ENCODE assay signal across 10 mouse cellular contexts in genomic region chr1:180943896-180944295, GRCm38 (mm10). TPM values are rescaled to one million over a fixed set of nuclear protein-coding genes. Genes with fewer than 3 reads are reported as not detected.
DNase-seq lines count a peak whose midpoint lies in the region; ATAC-seq lines count a peak whose summit lies in the region.
"Had no signal": no experiment of that assay in that cellular context is flagged by ENCODE, and none has a peak within 500 bp of the region (broad histone marks: within the 10 kb centered on the region; RNA-seq: fewer than 3 reads in every experiment).

No protein-coding gene starts in this region.

- intact Hi-C loops in left cerebral cortex, postnatal 25 days (cut with DNase I): no loop called here

- WGBS in liver, embryonic 12.5 days (ENCODE audit: insufficient replicate concordance): 43% methylated on average over 1 of the region's 1 CpGs
- WGBS in stomach, embryonic 16.5 days: 52% methylated on average over 1 of the region's 1 CpGs

- peaks cover 17% of the 10 kb centered on the region for H3K36me3 ChIP-seq in liver, embryonic 12.5 days
- H3K36me3 ChIP-seq in stomach, embryonic 16.5 days (ENCODE audit: control insufficient read depth, insufficient read depth, low read length): no peaks in the 10 kb centered on the region; the same call in none of the 2 replicates

- H3K27ac ChIP-seq in liver, embryonic 12.5 days: peak overlapping the region; percentile 87
- peak overlapping the region; percentile 96 for H3K27ac ChIP-seq in stomach, embryonic 16.5 days (ENCODE audit: low read length)

- peak overlapping the region; percentile 94 for H3K4me2 ChIP-seq in liver, embryonic 12.5 days
- peak overlapping the region; percentile 79; the same call in 1 of the 2 replicates for H3K4me2 ChIP-seq in stomach, embryonic 16.5 days (ENCODE audit: low read depth, low read length)

- no peak for ATAC-seq in liver, embryonic 12.5 days
- ATAC-seq in stomach, embryonic 16.5 days (ENCODE audit: insufficient read depth, low FRiP score): no peak
- ATAC-seq in erythroblast, adult 5-6 weeks (replicated peaks; ENCODE audit: low FRiP score, poor library complexity, severe bottlenecking): no peak

- no peak overlapping the region for H3K9ac ChIP-seq in liver, embryonic 12.5 days
- peak overlapping the region; percentile 44 for H3K9ac ChIP-seq in stomach, embryonic 16.5 days (ENCODE audit: low read length)

- H3K27me3 ChIP-seq in liver, embryonic 12.5 days (replicated peaks): peaks cover 7% of the 10 kb centered on the region; the same call in 1 of the 2 replicates
- no peaks in the 10 kb centered on the region for H3K27me3 ChIP-seq in stomach, embryonic 16.5 days (ENCODE audit: control insufficient read depth, insufficient read depth, low read length)

- peak; percentile 87 for DNase-seq in heart, adult 11 months
- DNase-seq in heart, adult 9 months (ENCODE audit: low spot score in 2 of 2): no peak
- no peak for DNase-seq in liver
- peak; percentile 75 for DNase-seq in fibroblast of lung, adult 2 months (ENCODE audit: low read depth)
- no peak for DNase-seq in left cerebral cortex, postnatal 25 days (ENCODE audit: low spot score in 2 of 2)
- DNase-seq: midbrain, embryonic 14.5 days had no signal

- H3K4me3 ChIP-seq in liver, embryonic 12.5 days: no peak overlapping the region
- no peak overlapping the region for H3K4me3 ChIP-seq in stomach, embryonic 16.5 days (replicated peaks; ENCODE audit: low read length)

- H3K4me1 ChIP-seq in liver, embryonic 12.5 days: peaks cover 72% of the 10 kb centered on the region
- H3K4me1 ChIP-seq in stomach, embryonic 16.5 days (ENCODE audit: control insufficient read depth, insufficient read depth, low read length): peaks cover 44% of the 10 kb centered on the region

- H3K9me3 ChIP-seq in liver, embryonic 12.5 days (replicated peaks): no peaks in the 10 kb centered on the region
- H3K9me3 ChIP-seq in stomach, embryonic 16.5 days (replicated peaks; ENCODE audit: control insufficient read depth, low read length): no peaks in the 10 kb centered on the region

RNA-seq across cellular contexts. Expression of gene Tmem63a, which starts 1.8 kb away (rescaled TPM):
- polyA plus RNA-seq in liver, embryonic 12.5 days (2016; fragmentation: Nextera tagmentation; extraction: Ambion mirVana): 6.5 and 6.6 TPM in 2 replicates
- 29.2 and 35.3 TPM in 2 replicates for polyA plus RNA-seq in stomach, embryonic 16.5 days (2015; fragmentation: Nextera tagmentation; extraction: Ambion mirVana)
- total RNA-seq in left cerebral cortex, postnatal 25 days (2021): 10 to 100 TPM; 10.5 to 11.1 TPM
- 8.5 and 13.8 TPM in 2 replicates for total RNA-seq in erythroblast, adult 5-6 weeks (2015; ENCODE audit: low replicate concordance)
- total RNA-seq in erythroblast, adult 5-6 weeks (2017; ENCODE audit: low replicate concordance): 6.6 and 13.1 TPM in 2 replicates

RNA-seq across cellular contexts. Expression of gene Lefty1, which starts 9.1 kb away (rescaled TPM):
- 4.7 and 7.1 TPM in 2 replicates for polyA plus RNA-seq in liver, embryonic 12.5 days (2016; fragmentation: Nextera tagmentation; extraction: Ambion mirVana)
- 4.0 and 4.2 TPM in 2 replicates for polyA plus RNA-seq in stomach, embryonic 16.5 days (2015; fragmentation: Nextera tagmentation; extraction: Ambion mirVana)
- total RNA-seq in left cerebral cortex, postnatal 25 days (2021): under 1 TPM; 0.44 to 0.89 TPM
- not detected in 2 replicates for total RNA-seq in erythroblast, adult 5-6 weeks (2015; ENCODE audit: low replicate concordance)
- not detected in 2 replicates for total RNA-seq in erythroblast, adult 5-6 weeks (2017; ENCODE audit: low replicate concordance)

RNA-seq across cellular contexts. Expression of gene Pycr2, which starts 39.8 kb away (rescaled TPM):
- polyA plus RNA-seq in liver, embryonic 12.5 days (2016; fragmentation: Nextera tagmentation; extraction: Ambion mirVana): 146 and 150 TPM in 2 replicates
- polyA plus RNA-seq in stomach, embryonic 16.5 days (2015; fragmentation: Nextera tagmentation; extraction: Ambion mirVana): 99.6 and 105 TPM in 2 replicates
- 10 to 100 TPM; 29.8 to 30.2 TPM for total RNA-seq in left cerebral cortex, postnatal 25 days (2021)
- total RNA-seq in erythroblast, adult 5-6 weeks (2015; ENCODE audit: low replicate concordance): 9.0 and 9.8 TPM in 2 replicates
- 5.8 and 7.0 TPM in 2 replicates for total RNA-seq in erythroblast, adult 5-6 weeks (2017; ENCODE audit: low replicate concordance)

RNA-seq across cellular contexts. Expression of gene Lefty2, which starts 51.0 kb away (rescaled TPM):
- not detected in 2 replicates for polyA plus RNA-seq in liver, embryonic 12.5 days (2016; fragmentation: Nextera tagmentation; extraction: Ambion mirVana)
- polyA plus RNA-seq in stomach, embryonic 16.5 days (2015; fragmentation: Nextera tagmentation; extraction: Ambion mirVana): 0.35 TPM in 1 of 2 replicates, not detected in the other
- total RNA-seq in left cerebral cortex, postnatal 25 days (2021): 1 to 10 TPM in 1 of 2 experiments, under 1 TPM in 1; 0.37 to 2.0 TPM
- total RNA-seq in erythroblast, adult 5-6 weeks (2015; ENCODE audit: low replicate concordance): not detected in 2 replicates
- total RNA-seq in erythroblast, adult 5-6 weeks (2017; ENCODE audit: low replicate concordance): not detected in 2 replicates
- total RNA-seq: common myeloid progenitor, adult 5-6 weeks had no signal

Comparison
In these comparisons a context has a peak if more than half of its experiments do, and no peak if none do; other contexts are left out.
1. DNase-seq: peak in heart, adult 11 months (single experiment) and fibroblast of lung, adult 2 months (single experiment); none in heart, adult 9 months (0 of 2), liver (single experiment) and left cerebral cortex, postnatal 25 days (0 of 2).